Mouse (Mus musculus) small intestine, adult 2 months (tissue): ENCODE measurements around the gene Gfm1.

ENCODE experiments used
- CTCF ChIP-seq: fragments of 200-500 bp; IDR thresholded peaks from 2 replicates; pipeline ENCODE4 v1.5.1; 2012; ENCODE audit warnings: low read depth, mild to moderate bottlenecking, control low read depth, inconsistent platforms, low read length, moderate library complexity, mixed read lengths; ENCODE audit not compliant: insufficient replicate concordance, insufficient read length; ENCODE audit errors: extremely low read depth
- POLR2A ChIP-seq: fragments of 200-500 bp; IDR thresholded peaks from 2 replicates; pipeline ENCODE4 v1.6.1; 2012; ENCODE audit warnings: low read depth, mild to moderate bottlenecking, control low read depth, inconsistent platforms, low read length, moderate library complexity

DNA sequence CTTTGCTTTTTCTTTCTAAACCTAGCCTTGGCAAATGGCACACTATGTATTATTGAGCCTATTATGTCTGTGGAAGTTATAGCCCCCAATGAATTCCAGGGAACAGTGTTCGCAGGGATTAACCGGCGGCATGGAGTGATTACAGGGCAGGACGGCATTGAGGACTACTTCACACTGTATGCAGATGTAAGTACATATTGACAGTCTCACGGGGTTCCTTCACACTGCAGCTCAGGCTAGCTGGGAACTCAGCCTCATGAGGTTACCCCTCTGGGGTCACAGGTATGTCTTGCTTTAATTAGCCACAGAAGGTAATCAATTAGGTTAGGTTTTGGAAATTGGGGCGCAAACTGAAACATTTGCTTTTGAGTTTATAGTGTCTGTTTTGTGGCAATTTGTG lies 43.5 kb downstream of the Gfm1 start:
- TF ChIP-seq CTCF (no peak), POLR2A (no peak)
